Mouse (Mus musculus): Measurements from ENCODE around the gene Ubald2. TPM values are rescaled to one million over a fixed set of nuclear protein-coding genes. Genes with fewer than 3 reads are reported as not detected.

The Ubald2 gene
- polyA plus RNA-seq, 1 experiment from 2014 or later, result 56.6 TPM

GRCm38 (mm10) chr11:116478978-116479377 lies 45.1 kb downstream of the Ubald2 start:
- H3K36me3 ChIP-seq (ENCODE audit: insufficient read depth, low read length), result peaks cover 47% of the 10 kb centered on the region; the same call in 1 of the 2 replicates
- no peaks in the 10 kb centered on the region for H3K9me3 ChIP-seq (ENCODE audit: low read length)
- no peaks in the 10 kb centered on the region for H3K27me3 ChIP-seq (replicated peaks; ENCODE audit: insufficient read depth, low read length)
- no peak overlapping the region for H3K9ac ChIP-seq (replicated peaks; ENCODE audit: low read depth)
- H3K4me2 ChIP-seq (replicated peaks; ENCODE audit: low read depth, low read length), result no peak overlapping the region
- H3K4me1 ChIP-seq (ENCODE audit: insufficient read depth, low read depth, low read length), result no peaks in the 10 kb centered on the region
- no peak overlapping the region for H3K27ac ChIP-seq (ENCODE audit: low read length)
- WGBS, result 89% methylated on average over 7 of the region's 7 CpGs
- DNase-seq (ENCODE audit: low spot score) (no peak), ATAC-seq (no peak)
- TF ChIP-seq EP300 (IDR thresholded peaks at IDR 0.05) (no peak), CTCF (IDR thresholded peaks at IDR 0.05) (no peak)
- H3K4me3 ChIP-seq (ENCODE audit: low read depth, low read length), result no peak overlapping the region

DNA sequence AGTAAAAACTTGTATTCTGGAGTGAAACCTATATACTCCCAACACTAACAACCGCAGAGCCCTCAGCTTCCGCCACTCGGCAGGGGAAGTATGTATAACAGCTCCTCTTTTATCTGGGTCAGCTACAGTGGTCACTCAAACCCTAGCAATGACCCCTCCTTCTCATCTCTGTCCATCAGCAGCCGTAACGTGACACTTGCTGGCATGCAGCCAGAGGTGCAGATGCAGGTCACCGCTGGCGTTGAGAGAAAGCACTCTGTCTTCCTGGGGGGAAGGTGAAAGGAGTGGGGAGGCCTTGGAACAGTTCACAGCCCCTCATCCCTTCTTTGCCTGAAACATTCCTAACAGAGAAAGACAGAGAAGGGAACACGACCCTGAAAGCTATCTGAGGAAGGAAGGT lies 45.9 kb downstream of the Ubald2 start:
- Histone ChIP-seq H3K4me2 (replicated peaks; ENCODE audit: low read depth, low read length) (no peak overlapping the region), H3K36me3 (ENCODE audit: insufficient read depth, low read length) (peaks cover 42% of the 10 kb centered on the region; the same call in 1 of the 2 replicates), H3K4me1 (ENCODE audit: insufficient read depth, low read depth, low read length) (no peaks in the 10 kb centered on the region), H3K27ac (ENCODE audit: low read length) (no peak overlapping the region), H3K9me3 (ENCODE audit: low read length) (no peaks in the 10 kb centered on the region), H3K27me3 (replicated peaks; ENCODE audit: insufficient read depth, low read length) (no peaks in the 10 kb centered on the region), H3K4me3 (ENCODE audit: low read depth, low read length) (no peak overlapping the region), H3K9ac (replicated peaks; ENCODE audit: low read depth) (no peak overlapping the region)
- TF ChIP-seq EP300 (IDR thresholded peaks at IDR 0.05), result no peak
- no peak for TF ChIP-seq CTCF (IDR thresholded peaks at IDR 0.05)
- 36% methylated on average over 8 of the region's 8 CpGs for WGBS
- DNase-seq (ENCODE audit: low spot score) (no peak), ATAC-seq (no peak)

DNA sequence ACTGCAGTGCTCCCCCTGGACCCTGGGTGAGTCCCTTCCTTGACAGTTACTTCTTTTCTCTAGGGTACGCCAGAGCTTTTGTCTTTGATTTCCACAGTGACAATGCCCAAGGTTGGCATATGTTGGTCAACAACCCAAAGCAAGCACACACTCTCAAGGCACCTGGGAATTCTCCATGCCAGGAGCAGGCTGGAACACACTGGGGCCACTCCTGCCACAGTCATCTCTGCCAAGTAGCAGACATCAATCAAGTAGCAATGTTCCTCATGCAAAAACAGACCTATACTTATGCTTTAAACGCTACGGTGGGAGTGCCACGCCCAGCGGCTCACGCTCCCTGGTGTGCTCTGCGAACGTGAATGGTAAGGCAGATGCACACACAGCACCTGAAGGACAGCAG lies 47.1 kb downstream of the Ubald2 start:
- peaks cover 47% of the 10 kb centered on the region; the same call in 1 of the 2 replicates for H3K36me3 ChIP-seq (ENCODE audit: insufficient read depth, low read length)
- H3K9me3 ChIP-seq (ENCODE audit: low read length), result no peaks in the 10 kb centered on the region
- H3K4me2 ChIP-seq (replicated peaks; ENCODE audit: low read depth, low read length), result no peak overlapping the region
- H3K27ac ChIP-seq (ENCODE audit: low read length), result no peak overlapping the region
- no peak overlapping the region for H3K9ac ChIP-seq (replicated peaks; ENCODE audit: low read depth)
- WGBS, result 91% methylated on average over 8 of the region's 8 CpGs
- H3K4me1 ChIP-seq (ENCODE audit: insufficient read depth, low read depth, low read length), result no peaks in the 10 kb centered on the region
- TF ChIP-seq CTCF (IDR thresholded peaks at IDR 0.05), result no peak
- TF ChIP-seq EP300 (IDR thresholded peaks at IDR 0.05), result no peak
- no peak overlapping the region for H3K4me3 ChIP-seq (ENCODE audit: low read depth, low read length)
- no peaks in the 10 kb centered on the region for H3K27me3 ChIP-seq (replicated peaks; ENCODE audit: insufficient read depth, low read length)
- DNase-seq (ENCODE audit: low spot score), result no peak
- ATAC-seq, result no peak

DNA sequence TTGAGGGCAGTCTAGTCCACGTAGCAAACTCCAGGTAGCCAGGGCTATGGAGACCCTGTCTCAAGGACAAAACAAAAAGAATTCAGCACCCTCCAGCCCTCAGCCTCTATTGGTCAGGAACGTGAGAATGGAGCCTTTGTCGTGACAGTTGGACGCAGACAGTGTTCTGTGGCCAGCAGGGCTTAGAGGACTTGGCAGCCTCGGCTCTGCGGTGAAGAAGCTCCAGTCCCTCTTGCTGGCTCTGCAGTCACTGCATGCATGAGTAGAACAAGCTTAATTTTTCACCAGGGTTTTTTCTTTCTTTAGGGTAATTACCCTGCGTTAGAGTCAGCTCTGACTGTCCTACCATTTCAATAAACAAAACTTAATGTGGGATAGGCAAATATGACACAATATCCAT lies 47.9 kb downstream of the Ubald2 start:
- no peak for ATAC-seq
- Histone ChIP-seq H3K4me1 (ENCODE audit: insufficient read depth, low read depth, low read length) (no peaks in the 10 kb centered on the region), H3K9ac (replicated peaks; ENCODE audit: low read depth) (no peak overlapping the region), H3K4me2 (replicated peaks; ENCODE audit: low read depth, low read length) (no peak overlapping the region), H3K4me3 (ENCODE audit: low read depth, low read length) (no peak overlapping the region), H3K9me3 (ENCODE audit: low read length) (no peaks in the 10 kb centered on the region), H3K36me3 (ENCODE audit: insufficient read depth, low read length) (peaks cover 39% of the 10 kb centered on the region; the same call in 1 of the 2 replicates), H3K27me3 (replicated peaks; ENCODE audit: insufficient read depth, low read length) (no peaks in the 10 kb centered on the region), H3K27ac (ENCODE audit: low read length) (no peak overlapping the region)
- no peak for DNase-seq (ENCODE audit: low spot score)
- TF ChIP-seq CTCF (IDR thresholded peaks at IDR 0.05) (no peak), EP300 (IDR thresholded peaks at IDR 0.05) (no peak)
- 86% methylated on average over 7 of the region's 7 CpGs for WGBS

GRCm38 (mm10) chr11:116484261-116484660 lies 50.4 kb downstream of the Ubald2 start:
- ATAC-seq, result no peak
- H3K36me3 ChIP-seq (ENCODE audit: insufficient read depth, low read length), result peaks cover 23% of the 10 kb centered on the region; the same call in 1 of the 2 replicates
- H3K9me3 ChIP-seq (ENCODE audit: low read length), result no peaks in the 10 kb centered on the region
- no peak for DNase-seq (ENCODE audit: low spot score)
- no peaks in the 10 kb centered on the region for H3K27me3 ChIP-seq (replicated peaks; ENCODE audit: insufficient read depth, low read length)
- H3K9ac ChIP-seq (replicated peaks; ENCODE audit: low read depth), result no peak overlapping the region
- no peak overlapping the region for H3K4me3 ChIP-seq (ENCODE audit: low read depth, low read length)
- no peak overlapping the region for H3K27ac ChIP-seq (ENCODE audit: low read length)
- H3K4me2 ChIP-seq (replicated peaks; ENCODE audit: low read depth, low read length), result no peak overlapping the region
- no peak for TF ChIP-seq CTCF (IDR thresholded peaks at IDR 0.05)
- TF ChIP-seq EP300 (IDR thresholded peaks at IDR 0.05), result no peak
- 84% methylated on average over 8 of the region's 8 CpGs for WGBS
- H3K4me1 ChIP-seq (ENCODE audit: insufficient read depth, low read depth, low read length), result no peaks in the 10 kb centered on the region

- peaks cover 14% of the 10 kb centered on the region; the same call in 1 of the 2 replicates for H3K36me3 ChIP-seq (ENCODE audit: insufficient read depth, low read length)
- no peaks in the 10 kb centered on the region for H3K9me3 ChIP-seq (ENCODE audit: low read length)
- no peak for ATAC-seq
Measured at GRCm38 (mm10) chr11:116488207-116488606, 54.3 kb downstream of the Ubald2 start.

More at GRCm38 (mm10) chr11:116488207-116488606, 54.3 kb downstream of the Ubald2 start:
- H3K4me2 ChIP-seq (replicated peaks; ENCODE audit: low read depth, low read length), result no peak overlapping the region
- H3K4me3 ChIP-seq (ENCODE audit: low read depth, low read length), result no peak overlapping the region
- H3K4me1 ChIP-seq (ENCODE audit: insufficient read depth, low read depth, low read length), result peaks cover 2% of the 10 kb centered on the region; the same call in 1 of the 2 replicates
- TF ChIP-seq CTCF (IDR thresholded peaks at IDR 0.05), result no peak
- TF ChIP-seq EP300 (IDR thresholded peaks at IDR 0.05), result no peak
- H3K27ac ChIP-seq (ENCODE audit: low read length), result no peak overlapping the region
- DNase-seq (ENCODE audit: low spot score), result no peak
- H3K27me3 ChIP-seq (replicated peaks; ENCODE audit: insufficient read depth, low read length), result no peaks in the 10 kb centered on the region
- H3K9ac ChIP-seq (replicated peaks; ENCODE audit: low read depth), result no peak overlapping the region

Other genes starting within 250 kb of the Ubald2 start
- 74.7 and 79.0 TPM in 2 replicates for gene Ten1, start 235.2 kb upstream of the Ubald2 start, polyA plus RNA-seq (2015; fragmentation: Nextera tagmentation; extraction: Ambion mirVana)
- gene Acox1, start 235.0 kb upstream of the Ubald2 start, polyA plus RNA-seq (2015; fragmentation: Nextera tagmentation; extraction: Ambion mirVana), result 31.7 and 33.5 TPM in 2 replicates
- 2.9 and 4.2 TPM in 2 replicates for gene Evpl, start 196.0 kb upstream of the Ubald2 start, polyA plus RNA-seq (2015; fragmentation: Nextera tagmentation; extraction: Ambion mirVana)
- 43.0 and 47.4 TPM in 2 replicates for gene Srp68, start 159.9 kb upstream of the Ubald2 start, polyA plus RNA-seq (2015; fragmentation: Nextera tagmentation; extraction: Ambion mirVana)
- gene Galr2, start 153.2 kb upstream of the Ubald2 start, polyA plus RNA-seq (2015; fragmentation: Nextera tagmentation; extraction: Ambion mirVana), result 0.11 TPM in 1 of 2 replicates, not detected in the other
- gene Exoc7, start 126.9 kb upstream of the Ubald2 start, polyA plus RNA-seq (2015; fragmentation: Nextera tagmentation; extraction: Ambion mirVana), result 41.3 and 41.9 TPM in 2 replicates
- gene Foxj1, start 98.7 kb upstream of the Ubald2 start, polyA plus RNA-seq (2015; fragmentation: Nextera tagmentation; extraction: Ambion mirVana), result 39.8 and 44.9 TPM in 2 replicates
- 1.4 and 1.8 TPM in 2 replicates for gene Rnf157, start 21.1 kb upstream of the Ubald2 start, polyA plus RNA-seq (2015; fragmentation: Nextera tagmentation; extraction: Ambion mirVana)
- gene Qrich2, start 32.1 kb downstream of the Ubald2 start, polyA plus RNA-seq (2015; fragmentation: Nextera tagmentation; extraction: Ambion mirVana), result 0.05 and 0.06 TPM in 2 replicates
- 89.5 and 97.7 TPM in 2 replicates for gene Prpsap1, start 60.1 kb downstream of the Ubald2 start, polyA plus RNA-seq (2015; fragmentation: Nextera tagmentation; extraction: Ambion mirVana)
- gene Sphk1, start 96.8 kb downstream of the Ubald2 start, polyA plus RNA-seq (2015; fragmentation: Nextera tagmentation; extraction: Ambion mirVana), result 38.6 and 56.3 TPM in 2 replicates
- gene Ube2o, start 147.4 kb downstream of the Ubald2 start, polyA plus RNA-seq (2015; fragmentation: Nextera tagmentation; extraction: Ambion mirVana), result 9.1 and 9.8 TPM in 2 replicates
- gene Aanat, start 152.3 kb downstream of the Ubald2 start, polyA plus RNA-seq (2015; fragmentation: Nextera tagmentation; extraction: Ambion mirVana), result 0.26 TPM in 1 of 2 replicates, not detected in the other
- gene Rhbdf2, start 192.9 kb downstream of the Ubald2 start, polyA plus RNA-seq (2015; fragmentation: Nextera tagmentation; extraction: Ambion mirVana), result 23.5 and 27.9 TPM in 2 replicates
- 10.9 and 16.4 TPM in 2 replicates for gene Prcd, start 219.4 kb downstream of the Ubald2 start, polyA plus RNA-seq (2015; fragmentation: Nextera tagmentation; extraction: Ambion mirVana)
- gene Cygb, start 220.2 kb downstream of the Ubald2 start, polyA plus RNA-seq (2015; fragmentation: Nextera tagmentation; extraction: Ambion mirVana), result 27.3 and 32.0 TPM in 2 replicates